Comparison of ENCODE assay signal across 39 mouse cellular contexts in the genomic region with DNA sequence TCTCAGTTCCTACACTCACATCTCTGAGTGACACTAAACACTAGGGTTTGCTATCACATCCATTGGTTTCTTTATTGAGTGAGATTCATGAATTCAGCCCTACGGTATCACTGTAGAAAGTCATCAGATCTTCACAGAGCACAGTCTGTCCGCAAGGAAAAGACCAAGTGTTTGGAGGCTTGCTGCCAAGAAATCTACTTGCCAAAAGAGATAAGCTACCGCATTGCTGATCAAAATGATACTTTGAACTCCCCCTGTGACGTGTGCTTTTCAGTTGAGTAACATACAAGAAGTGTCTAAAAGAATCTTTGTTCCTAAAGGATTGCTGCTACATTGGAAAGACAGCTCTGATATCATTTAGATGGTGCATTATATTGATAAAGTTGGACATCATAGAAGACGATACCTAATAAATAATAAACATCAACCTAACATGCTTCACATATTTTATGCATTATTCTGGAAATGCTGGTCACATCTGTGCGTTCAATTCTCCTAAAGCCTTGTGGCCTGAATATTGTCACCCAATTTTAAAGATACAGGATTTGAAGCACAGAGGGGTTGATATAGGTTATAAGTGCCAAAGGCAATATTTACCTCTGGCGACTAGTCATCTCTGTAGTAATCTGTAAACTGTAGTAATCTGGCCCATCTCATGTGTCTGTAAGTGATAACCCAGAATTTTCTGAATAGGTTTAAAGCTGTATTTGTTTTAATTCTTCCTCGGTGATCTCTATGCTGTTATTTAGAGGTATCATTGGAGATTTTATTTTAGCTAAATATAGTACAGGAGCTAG. TPM values are rescaled to one million over a fixed set of nuclear protein-coding genes. Genes with fewer than 3 reads are reported as not detected.
A peak's percentile ranks its signal among the peaks of the same experiment; 100 is the strongest.
DNase-seq lines count a peak whose midpoint lies in the region; ATAC-seq and TF ChIP-seq lines count a peak whose summit lies in the region.
"Had no signal": no experiment of that assay in that cellular context is flagged by ENCODE, and none has a peak within 500 bp of the region (broad histone marks: within the 10 kb centered on the region; RNA-seq: fewer than 3 reads in every experiment).

No protein-coding gene starts in this region.

- no peak overlapping the region for H3K4me3 ChIP-seq in liver, adult 2 months (ENCODE audit: insufficient read depth, low read depth, low read length)
- H3K4me3 ChIP-seq in midbrain, embryonic 14.5 days (replicated peaks; ENCODE audit: low read depth, low read length): no peak overlapping the region
- H3K4me3 ChIP-seq in midbrain, embryonic 16.5 days (ENCODE audit: low read depth, low read length): no peak overlapping the region
- H3K4me3 ChIP-seq: embryonic facial prominence, embryonic 12.5 days; forebrain, embryonic 15.5 days; gastrocnemius, adult 2 months; heart, adult 2 months; heart, embryonic 12.5 days; kidney, embryonic 15.5 days; liver, embryonic 15.5 days; midbrain, embryonic 15.5 days; myocyte; neural tube, embryonic 12.5 days had no signal

- no peak for TF ChIP-seq POLR2A in liver, adult 2 months (IDR thresholded peaks at IDR 0.05; ENCODE audit: extremely low read depth, insufficient read depth, low read length)

- H3K9me3 ChIP-seq in midbrain, embryonic 14.5 days (ENCODE audit: control insufficient read depth, low read length): no peaks in the 10 kb centered on the region
- no peaks in the 10 kb centered on the region for H3K9me3 ChIP-seq in midbrain, embryonic 16.5 days (replicated peaks; ENCODE audit: control insufficient read depth, low read length, poor library complexity, severe bottlenecking)
- H3K9me3 ChIP-seq: embryonic facial prominence, embryonic 12.5 days; forebrain, embryonic 15.5 days; heart, embryonic 12.5 days; kidney, embryonic 15.5 days; liver, embryonic 15.5 days; midbrain, embryonic 15.5 days; neural tube, embryonic 12.5 days had no signal

- H3K9ac ChIP-seq in liver, adult 2 months (ENCODE audit: low read depth, low read length): peak overlapping the region; percentile 43; the same call in 1 of the 2 replicates
- no peak overlapping the region for H3K9ac ChIP-seq in midbrain, embryonic 14.5 days (replicated peaks; ENCODE audit: low read length)
- H3K9ac ChIP-seq in midbrain, embryonic 16.5 days (ENCODE audit: low read depth, low read length): no peak overlapping the region
- H3K9ac ChIP-seq: embryonic facial prominence, embryonic 12.5 days; forebrain, embryonic 15.5 days; heart, embryonic 12.5 days; hindbrain, embryonic 14.5 days; kidney, embryonic 15.5 days; liver, embryonic 15.5 days; midbrain, embryonic 15.5 days; neural tube, embryonic 12.5 days had no signal

- H3K4me1 ChIP-seq in liver, adult 2 months (ENCODE audit: control insufficient read depth, insufficient read depth, low read length): peaks cover 23% of the 10 kb centered on the region
- no peaks in the 10 kb centered on the region for H3K4me1 ChIP-seq in midbrain, embryonic 14.5 days (ENCODE audit: control insufficient read depth, insufficient read depth, low read length)
- peaks cover 2% of the 10 kb centered on the region; the same call in 1 of the 2 replicates for H3K4me1 ChIP-seq in midbrain, embryonic 16.5 days (ENCODE audit: control insufficient read depth, insufficient read depth, low read length)
- H3K4me1 ChIP-seq: embryonic facial prominence, embryonic 12.5 days; forebrain, embryonic 15.5 days; heart, embryonic 12.5 days; kidney, embryonic 15.5 days; liver, embryonic 15.5 days; midbrain, embryonic 15.5 days; neural tube, embryonic 12.5 days had no signal

- no peaks in the 10 kb centered on the region for H3K36me3 ChIP-seq in liver, adult 2 months (ENCODE audit: control insufficient read depth, insufficient read depth, low read length)
- no peaks in the 10 kb centered on the region for H3K36me3 ChIP-seq in midbrain, embryonic 14.5 days (ENCODE audit: control insufficient read depth, insufficient read depth, low read length)
- no peaks in the 10 kb centered on the region for H3K36me3 ChIP-seq in midbrain, embryonic 16.5 days (ENCODE audit: control insufficient read depth, insufficient read depth, low read length)
- H3K36me3 ChIP-seq: embryonic facial prominence, embryonic 12.5 days; forebrain, embryonic 15.5 days; heart, embryonic 12.5 days; kidney, embryonic 15.5 days; liver, embryonic 15.5 days; midbrain, embryonic 15.5 days; neural tube, embryonic 12.5 days had no signal

- no peak overlapping the region for H3K4me2 ChIP-seq in midbrain, embryonic 14.5 days (ENCODE audit: low read length)
- H3K4me2 ChIP-seq in midbrain, embryonic 16.5 days (ENCODE audit: low read length): no peak overlapping the region
- H3K4me2 ChIP-seq: embryonic facial prominence, embryonic 12.5 days; forebrain, embryonic 15.5 days; heart, embryonic 12.5 days; hindbrain, embryonic 14.5 days; kidney, embryonic 15.5 days; liver, embryonic 15.5 days; midbrain, embryonic 15.5 days; neural tube, embryonic 12.5 days had no signal

- no peak for ATAC-seq in midbrain, embryonic 14.5 days (ENCODE audit: low FRiP score, low TSS enrichment)
- no peak for ATAC-seq in midbrain, embryonic 16.5 days
- ATAC-seq: activated CD4-positive, CD25-positive, alpha-beta regulatory T cell, adult 4 months; forebrain, embryonic 15.5 days; inflammation-experienced regulatory T-cells, adult 6 months; midbrain, embryonic 15.5 days had no signal

- no peaks in the 10 kb centered on the region for H3K79me2 ChIP-seq in liver, adult 2 months (ENCODE audit: control insufficient read depth, insufficient read depth, low read length)

- WGBS in liver, adult 2 months: 26% methylated on average over 8 of the region's 8 CpGs
- whole genome bisulfite sequencing in midbrain, embryonic 14.5 days: 83% methylated on average over 8 of the region's 8 CpGs
- 78% methylated on average over 8 of the region's 8 CpGs for WGBS in midbrain, embryonic 16.5 days

- peak overlapping the region; percentile 82 for H3K27ac ChIP-seq in liver, adult 2 months (replicated peaks; ENCODE audit: insufficient read depth, low read depth, low read length)
- H3K27ac ChIP-seq in midbrain, embryonic 14.5 days (replicated peaks; ENCODE audit: low read depth, low read length): no peak overlapping the region
- no peak overlapping the region for H3K27ac ChIP-seq in midbrain, embryonic 16.5 days (ENCODE audit: low read length)
- H3K27ac ChIP-seq: embryonic facial prominence, embryonic 12.5 days; forebrain, embryonic 15.5 days; gastrocnemius, adult 2 months; heart, adult 2 months; hindbrain, embryonic 14.5 days; kidney, embryonic 15.5 days; liver, embryonic 15.5 days; macrophage; midbrain, embryonic 15.5 days; neural tube, embryonic 12.5 days had no signal

- H3K27me3 ChIP-seq in liver, adult 2 months (ENCODE audit: control insufficient read depth, insufficient read depth, low read length): no peaks in the 10 kb centered on the region
- no peaks in the 10 kb centered on the region for H3K27me3 ChIP-seq in midbrain, embryonic 14.5 days (ENCODE audit: control insufficient read depth, insufficient read depth, low read length)
- H3K27me3 ChIP-seq in midbrain, embryonic 16.5 days (ENCODE audit: control insufficient read depth, insufficient read depth, low read depth, low read length): no peaks in the 10 kb centered on the region
- H3K27me3 ChIP-seq: CH12.LX; embryonic facial prominence, embryonic 12.5 days; forebrain, embryonic 15.5 days; heart, embryonic 12.5 days; kidney, embryonic 15.5 days; liver, embryonic 15.5 days; midbrain, embryonic 15.5 days; neural tube, embryonic 12.5 days had no signal

- DNase-seq in cerebellum, postnatal 10 days: peak; percentile 43 to 51
- no peak for DNase-seq in cerebellum, postnatal 36 days
- DNase-seq in liver, adult 2 months (ENCODE audit: extremely low read depth, low read depth, low spot score): peak; percentile 99
- DNase-seq in liver: no peak
- DNase-seq in midbrain, embryonic 14.5 days: peak; percentile 2
- DNase-seq in heart, adult 18-20 months: no peak
- DNase-seq: adrenal gland, adult 2 months; adrenal gland, postnatal 36 days; cerebellum, adult 2 months; embryo, embryonic 11 days; gastrocnemius, adult 2 months; gastrocnemius, postnatal 36 days; heart, adult 2 months; heart, postnatal 4 days; kidney, adult 11 months; kidney, postnatal 25 days; layer of hippocampus, postnatal 36 days; left cerebral cortex, postnatal 4 days; right cerebral cortex, postnatal 14 days; thymus, postnatal 4 days had no signal

- TF ChIP-seq CTCF in liver, adult 2 months (IDR thresholded peaks at IDR 0.05; ENCODE audit: low read depth, low read length): no peak

RNA-seq across cellular contexts. Expression of a gene that starts 1.9 kb away (rescaled TPM):
- 282 and 399 TPM in 2 replicates for total RNA-seq in liver, adult 2 months (2014; rRNA removed)
- polyA plus RNA-seq in liver, adult 2 months (2012; rRNA removed): 11.1 and 23.0 TPM in 2 replicates
- 0.96 and 1.3 TPM in 2 replicates for polyA plus RNA-seq in midbrain, embryonic 14.5 days (2014; fragmentation: Nextera tagmentation; extraction: Ambion mirVana)
- 1.3 and 1.5 TPM in 2 replicates for polyA plus RNA-seq in midbrain, embryonic 16.5 days (2015; fragmentation: Nextera tagmentation; extraction: Ambion mirVana)
- 1 to 10 TPM in 1 of 2 experiments, under 1 TPM in 1; 0.32 to 1.2 TPM for total RNA-seq in heart, adult 18-20 months (2021)
- total RNA-seq: CH12.LX; ES-E14; megakaryocyte-erythroid progenitor cell, adult 5-6 weeks had no signal
- polyA plus RNA-seq: adrenal gland, adult 2 months; C2C12; embryonic facial prominence, embryonic 12.5 days; heart, embryonic 12.5 days; liver, embryonic 15.5 days; macrophage; myocyte; small intestine, adult 2 months; stomach, embryonic 14.5 days had no signal

Comparison
In these comparisons a context has a peak if more than half of its experiments do, and no peak if none do; other contexts are left out.
1. DNase-seq: peak in cerebellum, postnatal 10 days (2 of 2), liver, adult 2 months (single experiment) and midbrain, embryonic 14.5 days (single experiment); none in cerebellum, postnatal 36 days (0 of 2), liver (single experiment) and heart, adult 18-20 months (0 of 2).